Mouse (Mus musculus): Measurements from ENCODE around the gene Ncf4. TPM values are rescaled to one million over a fixed set of nuclear protein-coding genes. Genes with fewer than 3 reads are reported as not detected.
"Not testable (repeated sequence)": the region's sequence is repeated elsewhere in the genome, so short reads cannot be mapped to it uniquely, and the experiment has no call there.

Ncf4 gene
- polyA plus RNA-seq, 1 experiment: 14.6 TPM

DNA sequence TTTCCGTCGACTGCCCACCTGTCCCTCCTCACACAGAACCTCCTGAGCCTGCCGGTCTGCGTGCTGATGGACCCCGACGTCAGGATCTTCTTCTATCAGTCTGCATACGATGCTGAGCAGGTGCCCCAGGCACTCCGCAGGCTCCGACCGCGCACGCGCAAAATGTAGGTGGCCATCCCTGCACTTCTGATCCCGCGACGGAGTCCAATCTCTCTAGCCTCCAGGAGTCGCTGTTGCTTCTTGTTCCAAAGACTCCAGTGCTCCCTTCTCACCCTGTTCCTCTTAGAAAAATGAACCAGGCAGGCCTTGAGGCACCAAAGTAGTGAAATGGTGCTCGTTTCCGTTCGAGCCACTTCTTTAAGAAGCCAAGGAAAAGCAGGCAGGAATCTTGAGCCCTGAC, 10.2 kb downstream of the Ncf4 start:
- TF ChIP-seq POLR2A (IDR thresholded peaks at IDR 0.05; ENCODE audit: low read depth, low read length): no peak
- TF ChIP-seq CTCF (IDR thresholded peaks at IDR 0.05; ENCODE audit: extremely low read depth, insufficient read length, insufficient replicate concordance, low read depth, low read length): no peak
- WGBS: 23% methylated on average over 20 of the region's 20 CpGs
- H3K27me3 ChIP-seq (ENCODE audit: control insufficient read depth, insufficient read depth, low read length): no peaks in the 10 kb centered on the region
- H3K27ac ChIP-seq (ENCODE audit: insufficient read depth, low read depth, low read length): no peak overlapping the region
- no peaks in the 10 kb centered on the region for H3K36me3 ChIP-seq (ENCODE audit: control insufficient read depth, insufficient read depth, low read length)
- H3K4me1 ChIP-seq (ENCODE audit: control insufficient read depth, insufficient read depth, insufficient read length, low read length): no peaks in the 10 kb centered on the region
- no peak overlapping the region for H3K4me3 ChIP-seq (ENCODE audit: low read depth, low read length)

DNA sequence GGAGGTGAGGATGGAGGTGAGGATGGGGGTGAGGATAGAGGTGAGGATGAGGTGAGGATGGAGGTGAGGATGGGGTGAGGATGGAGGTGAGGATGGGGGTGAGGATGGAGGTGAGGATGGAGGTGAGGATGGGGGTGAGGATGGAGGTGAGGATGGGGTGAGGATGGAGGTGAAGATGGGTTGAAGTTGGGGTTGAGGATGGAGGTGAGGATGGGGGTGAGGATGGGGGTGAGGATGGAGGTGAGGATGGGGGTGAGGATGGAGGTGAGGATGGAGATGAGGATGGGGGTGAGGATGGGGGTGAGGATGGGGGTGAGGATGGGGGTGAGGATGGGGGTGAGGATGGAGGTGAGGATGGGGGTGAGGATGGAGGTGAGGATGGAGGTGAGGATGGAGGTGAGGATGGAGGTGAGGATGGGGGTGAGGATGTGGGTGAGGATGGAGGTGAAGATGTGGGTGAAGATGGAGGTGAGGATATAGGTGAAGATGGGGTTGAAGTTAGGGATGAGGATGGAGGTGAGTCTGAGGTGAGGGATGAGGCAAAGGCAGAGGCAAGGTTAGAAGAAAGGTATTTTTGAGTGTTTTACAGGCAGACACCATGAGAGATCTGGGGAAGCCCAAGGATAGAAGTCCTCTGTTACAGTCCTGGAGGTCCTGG, 12.1 kb downstream of the Ncf4 start:
- not testable (repeated sequence) for H3K4me1 ChIP-seq (ENCODE audit: control insufficient read depth, insufficient read depth, insufficient read length, low read length); H3K36me3 ChIP-seq (ENCODE audit: control insufficient read depth, insufficient read depth, low read length); H3K4me3 ChIP-seq (ENCODE audit: low read depth, low read length); H3K27ac ChIP-seq (ENCODE audit: insufficient read depth, low read depth, low read length); H3K27me3 ChIP-seq (ENCODE audit: control insufficient read depth, insufficient read depth, low read length)

DNA sequence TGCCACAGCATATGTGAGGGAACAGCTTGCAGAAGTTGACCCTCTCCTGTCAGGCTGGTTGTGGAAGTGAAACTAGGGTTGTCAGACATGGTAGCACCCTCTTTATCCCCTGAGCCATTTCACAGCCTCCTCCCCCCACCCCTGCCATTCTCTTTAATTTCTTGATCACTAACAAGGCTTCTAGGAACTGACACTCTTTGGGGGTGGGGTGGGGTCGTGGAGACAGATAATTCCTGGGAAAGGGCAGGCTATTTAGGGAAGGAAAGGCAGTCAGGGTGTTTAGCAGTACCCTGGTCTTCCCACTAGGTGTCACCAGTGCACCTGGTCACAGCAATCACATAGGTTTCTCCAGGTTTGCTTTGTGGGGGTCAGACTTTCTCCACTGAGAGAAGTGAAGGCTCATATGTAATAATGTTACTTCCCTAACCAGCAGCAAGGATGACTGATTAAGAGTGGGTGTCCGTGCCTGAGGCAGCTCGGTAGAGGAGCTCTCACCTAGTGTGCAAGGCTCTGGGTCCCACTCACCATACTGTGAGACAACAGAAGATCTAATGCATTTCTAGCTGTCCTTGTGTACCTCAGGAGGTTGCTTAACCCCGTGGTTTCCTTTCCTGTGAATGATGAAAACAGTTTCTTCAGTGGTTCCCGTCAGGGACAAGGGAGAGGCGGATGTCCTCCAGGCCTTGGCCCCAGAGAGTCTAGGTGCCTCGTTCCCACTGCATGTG, 12.9 kb downstream of the Ncf4 start:
- H3K36me3 ChIP-seq (ENCODE audit: control insufficient read depth, insufficient read depth, low read length): no peaks in the 10 kb centered on the region
- no peak overlapping the region for H3K4me3 ChIP-seq (ENCODE audit: low read depth, low read length)
- H3K27ac ChIP-seq (ENCODE audit: insufficient read depth, low read depth, low read length): peak overlapping the region; percentile 67
- 34% methylated on average over 7 of the region's 7 CpGs for WGBS
- peak; percentile 74; the same call in 1 of the 2 replicates for TF ChIP-seq CTCF (IDR thresholded peaks at IDR 0.05; ENCODE audit: extremely low read depth, insufficient read length, insufficient replicate concordance, low read depth, low read length)
- no peak for TF ChIP-seq POLR2A (IDR thresholded peaks at IDR 0.05; ENCODE audit: low read depth, low read length)
- no peaks in the 10 kb centered on the region for H3K4me1 ChIP-seq (ENCODE audit: control insufficient read depth, insufficient read depth, insufficient read length, low read length)
- H3K27me3 ChIP-seq (ENCODE audit: control insufficient read depth, insufficient read depth, low read length): no peaks in the 10 kb centered on the region

DNA sequence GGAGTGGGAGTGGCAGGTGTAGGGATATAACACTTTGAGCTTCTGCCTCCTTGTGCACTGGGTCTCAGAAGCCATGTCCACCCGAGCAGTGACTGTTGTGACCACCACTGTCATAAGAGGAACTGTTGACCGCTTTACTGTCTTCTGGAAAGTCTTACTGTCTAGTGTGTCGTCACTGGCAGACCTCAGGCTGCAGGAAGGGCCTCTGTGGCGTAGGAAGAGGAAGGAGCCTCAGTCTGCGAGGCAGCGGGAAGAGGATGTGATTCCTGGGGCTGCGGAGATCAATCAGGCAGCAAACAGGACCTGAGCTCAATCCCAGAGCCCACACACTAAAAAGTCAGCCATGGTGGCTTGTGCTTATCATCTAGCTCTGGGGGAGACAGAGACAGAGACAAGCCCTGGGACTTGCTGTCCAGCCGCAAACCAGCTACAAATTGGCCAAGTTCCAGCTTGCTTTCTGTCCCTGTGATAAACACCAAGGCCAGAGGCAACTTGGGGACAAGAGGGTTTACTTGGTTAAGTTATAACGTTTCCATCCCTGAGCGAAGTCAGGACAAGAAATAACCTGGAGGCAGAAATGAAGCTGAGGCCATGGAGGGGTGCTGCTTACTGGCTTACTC, 13.8 kb downstream of the Ncf4 start:
- Histone ChIP-seq H3K4me3 (ENCODE audit: low read depth, low read length) (no peak overlapping the region), H3K4me1 (ENCODE audit: control insufficient read depth, insufficient read depth, insufficient read length, low read length) (no peaks in the 10 kb centered on the region), H3K27ac (ENCODE audit: insufficient read depth, low read depth, low read length) (peak overlapping the region; percentile 67), H3K36me3 (ENCODE audit: control insufficient read depth, insufficient read depth, low read length) (no peaks in the 10 kb centered on the region), H3K27me3 (ENCODE audit: control insufficient read depth, insufficient read depth, low read length) (no peaks in the 10 kb centered on the region)
- 67% methylated on average over 10 of the region's 10 CpGs for WGBS
- no peak for TF ChIP-seq POLR2A (IDR thresholded peaks at IDR 0.05; ENCODE audit: low read depth, low read length)
- no peak for TF ChIP-seq CTCF (IDR thresholded peaks at IDR 0.05; ENCODE audit: extremely low read depth, insufficient read length, insufficient replicate concordance, low read depth, low read length)

DNA sequence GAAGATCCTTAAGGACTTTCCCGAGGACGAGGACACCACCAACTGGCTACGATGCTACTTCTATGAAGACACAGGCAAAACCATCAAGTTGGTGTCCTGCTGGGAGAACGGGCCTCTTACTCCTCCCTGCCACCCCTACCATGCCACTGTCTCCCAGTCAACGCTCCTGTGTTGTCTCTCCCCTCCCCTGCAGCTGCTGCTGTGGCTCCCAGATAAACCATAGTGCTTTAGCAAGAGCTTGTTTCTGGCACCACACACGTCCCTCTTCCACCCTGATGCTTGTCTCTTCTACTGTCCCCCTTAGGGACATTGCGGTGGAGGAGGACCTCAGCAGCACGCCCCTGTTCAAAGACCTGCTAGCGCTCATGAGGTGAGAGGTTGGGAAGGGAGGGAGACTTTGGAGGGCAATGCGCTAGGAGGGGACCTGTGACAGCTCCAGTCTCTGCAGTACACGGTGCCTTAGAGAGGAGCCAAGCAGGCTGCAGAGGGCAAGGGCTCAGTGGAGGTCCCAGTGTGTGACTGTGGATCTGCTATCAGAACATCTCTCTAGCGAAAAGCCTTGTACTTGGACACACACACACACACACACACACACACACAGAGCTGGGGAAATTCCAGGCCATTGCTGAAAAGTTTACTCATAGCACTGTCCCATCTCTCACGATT, 16.2 kb downstream of the Ncf4 start:
- Histone ChIP-seq H3K4me3 (ENCODE audit: low read depth, low read length) (no peak overlapping the region), H3K27ac (ENCODE audit: insufficient read depth, low read depth, low read length) (no peak overlapping the region), H3K27me3 (ENCODE audit: control insufficient read depth, insufficient read depth, low read length) (no peaks in the 10 kb centered on the region), H3K36me3 (ENCODE audit: control insufficient read depth, insufficient read depth, low read length) (no peaks in the 10 kb centered on the region), H3K4me1 (ENCODE audit: control insufficient read depth, insufficient read depth, insufficient read length, low read length) (no peaks in the 10 kb centered on the region)
- 62% methylated on average over 13 of the region's 13 CpGs for WGBS
- TF ChIP-seq POLR2A (IDR thresholded peaks at IDR 0.05; ENCODE audit: low read depth, low read length) (no peak), CTCF (IDR thresholded peaks at IDR 0.05; ENCODE audit: extremely low read depth, insufficient read length, insufficient replicate concordance, low read depth, low read length) (no peak)

DNA sequence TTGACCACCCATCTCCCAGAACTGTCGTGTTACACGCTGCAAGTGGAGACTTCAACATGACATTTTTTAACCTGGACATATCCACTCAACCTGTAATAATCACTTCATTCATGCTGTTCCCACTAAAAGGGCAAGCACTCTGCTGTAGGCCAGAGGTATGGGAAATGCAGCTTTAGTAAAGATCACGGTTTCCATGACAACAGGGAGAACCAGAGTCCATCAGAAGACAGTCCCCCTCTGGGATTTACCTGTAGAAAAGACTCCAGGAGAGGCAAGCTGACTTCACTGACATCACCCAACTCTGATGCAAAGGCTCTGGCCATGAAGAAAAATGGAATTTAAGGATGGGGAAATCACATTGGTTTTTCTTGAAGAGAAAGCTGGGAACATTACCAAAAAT, 18.7 kb downstream of the Ncf4 start:
- TF ChIP-seq POLR2A (IDR thresholded peaks at IDR 0.05; ENCODE audit: low read depth, low read length): no peak
- TF ChIP-seq CTCF (IDR thresholded peaks at IDR 0.05; ENCODE audit: extremely low read depth, insufficient read length, insufficient replicate concordance, low read depth, low read length): no peak
- no peaks in the 10 kb centered on the region for H3K27me3 ChIP-seq (ENCODE audit: control insufficient read depth, insufficient read depth, low read length)
- WGBS: 74% methylated on average over 3 of the region's 3 CpGs

DNA sequence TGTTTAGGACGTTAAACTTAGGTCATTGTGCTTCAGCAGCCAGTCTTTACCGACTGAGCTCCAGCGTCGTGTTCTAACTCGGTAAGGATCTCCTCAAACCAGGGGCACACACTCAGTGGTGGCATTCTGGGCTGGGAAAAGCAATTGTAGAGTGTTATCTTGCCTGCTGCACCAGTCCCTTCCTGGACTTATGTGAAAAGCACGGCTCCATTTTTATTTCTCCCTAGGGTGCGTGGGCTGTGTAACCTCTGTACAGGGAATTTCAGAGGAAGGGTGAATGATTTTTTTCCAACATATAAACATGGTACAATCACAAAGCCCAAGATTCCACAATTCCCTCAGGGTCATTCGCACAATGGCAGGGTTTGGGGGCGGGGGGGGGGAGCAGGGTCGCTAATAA, 22.8 kb downstream of the Ncf4 start:
- 77% methylated on average over 10 of the region's 10 CpGs for WGBS
- Histone ChIP-seq H3K27ac (ENCODE audit: insufficient read depth, low read depth, low read length) (no peak overlapping the region), H3K36me3 (ENCODE audit: control insufficient read depth, insufficient read depth, low read length) (no peaks in the 10 kb centered on the region), H3K27me3 (ENCODE audit: control insufficient read depth, insufficient read depth, low read length) (no peaks in the 10 kb centered on the region), H3K4me1 (ENCODE audit: control insufficient read depth, insufficient read depth, insufficient read length, low read length) (no peaks in the 10 kb centered on the region), H3K4me3 (ENCODE audit: low read depth, low read length) (no peak overlapping the region)
- no peak for TF ChIP-seq POLR2A (IDR thresholded peaks at IDR 0.05; ENCODE audit: low read depth, low read length)
- TF ChIP-seq CTCF (IDR thresholded peaks at IDR 0.05; ENCODE audit: extremely low read depth, insufficient read length, insufficient replicate concordance, low read depth, low read length): no peak

More for the DNA sequence above, 18.7 kb downstream of the Ncf4 start:
- no peak overlapping the region for H3K4me3 ChIP-seq (ENCODE audit: low read depth, low read length)
- H3K4me1 ChIP-seq (ENCODE audit: control insufficient read depth, insufficient read depth, insufficient read length, low read length): no peaks in the 10 kb centered on the region
- H3K27ac ChIP-seq (ENCODE audit: insufficient read depth, low read depth, low read length): no peak overlapping the region
- H3K36me3 ChIP-seq (ENCODE audit: control insufficient read depth, insufficient read depth, low read length): no peaks in the 10 kb centered on the region

All from small intestine, adult 2 months (tissue).